Mouse (Mus musculus): Measurements from ENCODE around the gene Rimbp3.

DNA sequence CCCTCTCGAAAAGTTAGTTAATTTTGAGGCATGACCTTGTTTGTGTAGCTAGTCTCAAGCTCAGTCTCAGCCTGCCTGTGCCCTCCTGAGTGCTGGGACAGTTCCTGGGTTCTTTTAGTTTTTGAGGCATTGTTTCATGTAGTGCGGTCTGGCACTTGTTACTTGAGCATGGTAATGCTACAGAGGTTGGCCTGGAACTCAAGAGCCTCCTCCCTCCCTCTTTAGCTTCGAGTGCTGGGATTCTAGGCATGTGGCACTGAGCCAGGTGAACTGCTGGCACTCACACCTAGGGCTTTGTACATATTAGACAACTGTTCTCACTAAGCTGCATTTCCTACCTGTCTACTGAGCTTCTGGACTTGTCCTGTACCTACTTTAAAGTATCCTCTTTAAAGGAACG lies 39.3 kb downstream of the Rimbp3 start:
- TF ChIP-seq CTCF (IDR thresholded peaks at IDR 0.05; ENCODE audit: borderline replicate concordance, extremely low read depth, insufficient read depth, insufficient read length) (no peak), POLR2A (IDR thresholded peaks at IDR 0.05; ENCODE audit: borderline replicate concordance, extremely low read depth, insufficient read depth, insufficient read length, poor library complexity, severe bottlenecking) (no peak)

Data from brain, embryonic 14.5 days (tissue).